Mouse (Mus musculus) adrenal gland, postnatal 4 days (tissue): Measurements from ENCODE around the gene Bbs12. TPM values are rescaled to one million over a fixed set of nuclear protein-coding genes. Genes with fewer than 3 reads are reported as not detected.

Experiments used
- DNase-seq, 2 experiments: peaks; one replicate each; pipeline ENCODE4 v3.0.0; 2021 to 2022; ENCODE audit warnings: low spot score in 2 of 2, mixed read lengths in 2 of 2
- total RNA-seq, 2 experiments: library from RNA; stranded (reverse); gene quantifications; 2 replicates each; pipeline ENCODE4 v1.2.3; 2021

Gene Bbs12
- total RNA-seq, 2 experiments from 2014 or later, result 6.0 TPM

- DNase-seq, result no peak
These were observed 13.2 kb downstream of the Bbs12 start for GRCm38 (mm10) chr3:37325317-37326112.

- DNase-seq, result no peak
These were observed 14.3 kb downstream of the Bbs12 start for GRCm38 (mm10) chr3:37326627-37327026.

GRCm38 (mm10) chr3:37328489-37328888, 16.1 kb downstream of the Bbs12 start:
- DNase-seq, result no peak

- no peak for DNase-seq
These were observed 17.6 kb downstream of the Bbs12 start for GRCm38 (mm10) chr3:37329963-37330362.

GRCm38 (mm10) chr3:37331999-37332449, 19.7 kb downstream of the Bbs12 start:
- no peak for DNase-seq

GRCm38 (mm10) chr3:37334053-37334452, 21.7 kb downstream of the Bbs12 start:
- DNase-seq, result no peak

GRCm38 (mm10) chr3:37341110-37341509, 28.8 kb downstream of the Bbs12 start:
- no peak for DNase-seq

- no peak for DNase-seq
These were observed 30.5 kb downstream of the Bbs12 start for GRCm38 (mm10) chr3:37342811-37343210.

GRCm38 (mm10) chr3:37347671-37348070, 35.3 kb downstream of the Bbs12 start:
- no peak for DNase-seq

GRCm38 (mm10) chr3:37348221-37349165, 36.1 kb downstream of the Bbs12 start, which contains the start of gene Fgf2:
Gene Fgf2, plus strand, starts transcription at chr3:37348346.
- no peak for DNase-seq

- DNase-seq, result no peak
These were observed 36.8 kb downstream of the Bbs12 start for GRCm38 (mm10) chr3:37349166-37349548.

- DNase-seq, result no peak
These were observed 38.0 kb downstream of the Bbs12 start for GRCm38 (mm10) chr3:37350386-37350785.

- DNase-seq, result no peak
These were observed 41.7 kb downstream of the Bbs12 start for GRCm38 (mm10) chr3:37353951-37354481.

GRCm38 (mm10) chr3:37354737-37355136, 42.4 kb downstream of the Bbs12 start:
- no peak for DNase-seq

GRCm38 (mm10) chr3:37360729-37361128, 48.4 kb downstream of the Bbs12 start:
- no peak for DNase-seq

- no peak for DNase-seq
These were observed 52.8 kb downstream of the Bbs12 start for GRCm38 (mm10) chr3:37365144-37365543.

- no peak for DNase-seq
These were observed 53.6 kb downstream of the Bbs12 start for GRCm38 (mm10) chr3:37365976-37366375.

- DNase-seq, result no peak
These were observed 54.2 kb downstream of the Bbs12 start for GRCm38 (mm10) chr3:37366381-37367053.

GRCm38 (mm10) chr3:37370407-37370806, 58.1 kb downstream of the Bbs12 start:
- DNase-seq, result no peak
